Mouse (Mus musculus) lung, embryonic 14.5 days (tissue): ENCODE measurements around the gene Slc24a3. TPM values are rescaled to one million over a fixed set of nuclear protein-coding genes. Genes with fewer than 3 reads are reported as not detected.
A peak's percentile ranks its signal among the peaks of the same experiment; 100 is the strongest.

Experiments used
- ATAC-seq: fragments of 200-750 bp; cut with Nextera tagmentation; 2 replicates; pipeline ENCODE4 v1.8.0; 2017; ENCODE audit warnings: mild to moderate bottlenecking, moderate TSS enrichment, moderate library complexity; ENCODE audit not compliant: insufficient read depth
- DNase-seq: peaks from one replicate; pipeline ENCODE4 v3.0.0-alpha.2; 2015
- H3K27ac ChIP-seq: fragments of 300-500 bp; sonication (generic); 2 replicates; pipeline ENCODE4 v1.5.1; 2014; ENCODE audit warnings: low read depth, mild to moderate bottlenecking, moderate library complexity
- H3K27me3 ChIP-seq: fragments of 300-500 bp; sonication (generic); 2 replicates; pipeline ENCODE4 v1.6.1; 2014; ENCODE audit warnings: low read length, control low read depth; ENCODE audit not compliant: insufficient read depth
- H3K36me3 ChIP-seq: fragments of 300-500 bp; sonication (generic); 2 replicates; pipeline ENCODE4 v1.6.1; 2014; ENCODE audit warnings: control low read depth; ENCODE audit not compliant: insufficient read depth
- H3K4me1 ChIP-seq: fragments of 300-500 bp; sonication (generic); 2 replicates; pipeline ENCODE4 v1.6.1; 2014; ENCODE audit warnings: antibody characterized with exemption, control low read depth; ENCODE audit not compliant: insufficient read depth
- H3K4me2 ChIP-seq: fragments of 300-500 bp; sonication (generic); 2 replicates; pipeline ENCODE4 v1.6.1; 2014; ENCODE audit warnings: mild to moderate bottlenecking
- H3K4me3 ChIP-seq: fragments of 300-500 bp; sonication (generic); 2 replicates; pipeline ENCODE4 v1.5.1; 2014; ENCODE audit warnings: low read depth, low read length
- H3K9ac ChIP-seq: fragments of 300-500 bp; sonication (generic); 2 replicates; pipeline ENCODE4 v1.6.1; 2014
- H3K9me3 ChIP-seq: fragments of 300-500 bp; sonication (generic); 2 replicates; pipeline ENCODE4 v1.6.1; 2016; ENCODE audit warnings: low read depth, low read length, control low read depth
- CTCF ChIP-seq: IDR thresholded peaks from 2 replicates; pipeline ENCODE4 v1.5.1; 2016; ENCODE audit warnings: antibody characterized with exemption, low read depth
- WGBS: fragments of 180-500 bp; shearing (Covaris S2); extraction: QIAGEN DNeasy Blood & Tissue Kit; methylation state at CpG from one replicate; pipeline ENCODE4 v1.1.7; 2014; 5-methylcytosine and 5-hydroxymethylcytosine counted together
- polyA plus RNA-seq: library from polyadenylated mRNA; unstranded; fragments of >200 nt; fragmentation: Nextera tagmentation; extraction: Ambion mirVana; gene quantifications from 2 replicates; pipeline ENCODE4 v1.2.1, GENCODE M21; 2014

Slc24a3 gene
- polyA plus RNA-seq, 1 experiment from 2014 or later = 4.3 TPM

GRCm38 (mm10) chr2:145670131-145670530 lies 502.6 kb downstream of the Slc24a3 start:
- DNase-seq (no peak), ATAC-seq (no peak)
- H3K9me3 ChIP-seq = no peaks in the 10 kb centered on the region
- H3K4me3 ChIP-seq = no peak overlapping the region
- no peak for TF ChIP-seq CTCF
- H3K36me3 ChIP-seq = no peaks in the 10 kb centered on the region
- no peak overlapping the region for H3K27ac ChIP-seq
- no peak overlapping the region for H3K9ac ChIP-seq
- 70% methylated on average over 4 of the region's 4 CpGs for WGBS
- H3K4me2 ChIP-seq = no peak overlapping the region
- H3K27me3 ChIP-seq = no peaks in the 10 kb centered on the region
- peaks cover 11% of the 10 kb centered on the region; the same call in 1 of the 2 replicates for H3K4me1 ChIP-seq

- H3K4me3 ChIP-seq = peak overlapping the region; percentile 63
- H3K27me3 ChIP-seq = no peaks in the 10 kb centered on the region
- no peaks in the 10 kb centered on the region for H3K9me3 ChIP-seq
- H3K36me3 ChIP-seq = no peaks in the 10 kb centered on the region
- ATAC-seq = peak; percentile 31
- H3K27ac ChIP-seq = peak overlapping the region; percentile 88
- TF ChIP-seq CTCF = no peak
- H3K4me2 ChIP-seq = peak overlapping the region; percentile 90
- H3K4me1 ChIP-seq = peaks cover 11% of the 10 kb centered on the region; the same call in 1 of the 2 replicates
- DNase-seq = peak; percentile 43
- peak overlapping the region; percentile 75 for H3K9ac ChIP-seq
- 5% methylated on average over 23 of the region's 23 CpGs for WGBS
Observed at GRCm38 (mm10) chr2:145674496-145675141, 507.1 kb downstream of the Slc24a3 start.

- DNase-seq (peak; percentile 91), ATAC-seq (peak; percentile 86)
- Histone ChIP-seq H3K9me3 (no peaks in the 10 kb centered on the region), H3K27ac (peak within 1 kb of the TSS; percentile 88), H3K4me2 (peak within 1 kb of the TSS; percentile 90), H3K4me1 (peaks cover 14% of the 10 kb centered on the region; the same call in 1 of the 2 replicates), H3K27me3 (no peaks in the 10 kb centered on the region), H3K9ac (peak within 1 kb of the TSS; percentile 75), H3K36me3 (no peaks in the 10 kb centered on the region), H3K4me3 (peak within 1 kb of the TSS; percentile 63)
- TF ChIP-seq CTCF = no peak
- under 1% methylated on average over 33 of the region's 33 CpGs for WGBS
Observed at GRCm38 (mm10) chr2:145675142-145675755, 507.7 kb downstream of the Slc24a3 start, which contains the start of gene Rin2. Gene Rin2 (plus strand): TSS chr2:145675215.

- 2% methylated on average over 27 of the region's 27 CpGs for WGBS
- ATAC-seq = peak; percentile 46
Observed at GRCm38 (mm10) chr2:145675756-145676543, 508.4 kb downstream of the Slc24a3 start.

GRCm38 (mm10) chr2:145676544-145676925 lies 509.0 kb downstream of the Slc24a3 start:
- H3K4me3 ChIP-seq = peak overlapping the region; percentile 63
- no peak for ATAC-seq
- WGBS = 12% methylated on average over 3 of the region's 3 CpGs
- peaks cover 21% of the 10 kb centered on the region for H3K4me1 ChIP-seq
- H3K4me2 ChIP-seq = peak overlapping the region; percentile 90
- H3K9me3 ChIP-seq = no peaks in the 10 kb centered on the region
- peak overlapping the region; percentile 51; the same call in 1 of the 2 replicates for H3K27ac ChIP-seq
- no peak for TF ChIP-seq CTCF
- DNase-seq = peak; percentile 63
- no peak overlapping the region; the same call in 1 of the 2 replicates for H3K9ac ChIP-seq
- H3K27me3 ChIP-seq = no peaks in the 10 kb centered on the region
- no peaks in the 10 kb centered on the region for H3K36me3 ChIP-seq

More at GRCm38 (mm10) chr2:145675756-145676543, 508.4 kb downstream of the Slc24a3 start:
- Histone ChIP-seq H3K4me2 (peak overlapping the region; percentile 90), H3K9me3 (no peaks in the 10 kb centered on the region), H3K27ac (peak overlapping the region; percentile 88), H3K9ac (peak overlapping the region; percentile 75), H3K27me3 (no peaks in the 10 kb centered on the region), H3K4me3 (peak overlapping the region; percentile 63), H3K36me3 (no peaks in the 10 kb centered on the region), H3K4me1 (peaks cover 19% of the 10 kb centered on the region)
- peak; percentile 78 for DNase-seq
- TF ChIP-seq CTCF = no peak

- no peak for ATAC-seq
- peak overlapping the region; percentile 90 for H3K4me2 ChIP-seq
- H3K9ac ChIP-seq = no peak overlapping the region
- 82% methylated on average over 2 of the region's 2 CpGs for WGBS
- H3K4me1 ChIP-seq = peaks cover 22% of the 10 kb centered on the region
- no peaks in the 10 kb centered on the region for H3K9me3 ChIP-seq
- peak overlapping the region; percentile 51; the same call in 1 of the 2 replicates for H3K27ac ChIP-seq
- H3K36me3 ChIP-seq = no peaks in the 10 kb centered on the region
- no peaks in the 10 kb centered on the region for H3K27me3 ChIP-seq
- no peak for DNase-seq
- H3K4me3 ChIP-seq = no peak overlapping the region
- no peak for TF ChIP-seq CTCF
Observed at GRCm38 (mm10) chr2:145676936-145677335, 509.4 kb downstream of the Slc24a3 start.

- Histone ChIP-seq H3K4me2 (no peak overlapping the region), H3K9me3 (no peaks in the 10 kb centered on the region), H3K9ac (no peak overlapping the region), H3K4me3 (no peak overlapping the region), H3K36me3 (no peaks in the 10 kb centered on the region), H3K27me3 (no peaks in the 10 kb centered on the region), H3K27ac (no peak overlapping the region), H3K4me1 (peaks cover 30% of the 10 kb centered on the region)
- WGBS = 50% methylated on average over 2 of the region's 2 CpGs
- ATAC-seq (no peak), DNase-seq (peak; percentile 20)
- TF ChIP-seq CTCF = no peak
Observed at GRCm38 (mm10) chr2:145680141-145680540, 512.6 kb downstream of the Slc24a3 start.
